Mouse (Mus musculus) kidney, postnatal 36 days (tissue): ENCODE measurements around the gene Men1.

Experiments
- DNase-seq, 2 experiments: peaks; one replicate each; pipeline ENCODE4 v3.0.0; 2021 to 2022; ENCODE audit warnings: mixed read lengths in 2 of 2

Gene Men1

DNA sequence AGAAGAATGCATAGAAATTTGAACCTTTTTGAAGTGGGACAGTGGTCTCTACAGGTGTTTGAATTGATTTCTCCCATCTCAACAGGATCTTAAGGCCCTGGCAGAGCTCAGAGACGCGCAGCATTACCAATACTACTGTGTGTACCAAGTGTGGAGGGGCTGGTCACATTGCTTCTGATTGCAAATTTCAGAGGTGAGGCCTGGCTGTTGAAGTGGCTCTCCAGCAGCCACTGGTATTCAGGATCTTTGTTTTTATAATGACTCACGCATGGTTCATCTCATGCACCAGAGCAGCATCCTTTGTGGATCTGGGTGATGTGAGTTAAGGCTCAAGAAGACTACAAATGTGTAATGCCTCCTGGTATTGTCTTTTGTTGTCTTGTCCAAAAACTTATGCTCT is 37.7 kb downstream of the Men1 start:
- no peak for DNase-seq

DNA sequence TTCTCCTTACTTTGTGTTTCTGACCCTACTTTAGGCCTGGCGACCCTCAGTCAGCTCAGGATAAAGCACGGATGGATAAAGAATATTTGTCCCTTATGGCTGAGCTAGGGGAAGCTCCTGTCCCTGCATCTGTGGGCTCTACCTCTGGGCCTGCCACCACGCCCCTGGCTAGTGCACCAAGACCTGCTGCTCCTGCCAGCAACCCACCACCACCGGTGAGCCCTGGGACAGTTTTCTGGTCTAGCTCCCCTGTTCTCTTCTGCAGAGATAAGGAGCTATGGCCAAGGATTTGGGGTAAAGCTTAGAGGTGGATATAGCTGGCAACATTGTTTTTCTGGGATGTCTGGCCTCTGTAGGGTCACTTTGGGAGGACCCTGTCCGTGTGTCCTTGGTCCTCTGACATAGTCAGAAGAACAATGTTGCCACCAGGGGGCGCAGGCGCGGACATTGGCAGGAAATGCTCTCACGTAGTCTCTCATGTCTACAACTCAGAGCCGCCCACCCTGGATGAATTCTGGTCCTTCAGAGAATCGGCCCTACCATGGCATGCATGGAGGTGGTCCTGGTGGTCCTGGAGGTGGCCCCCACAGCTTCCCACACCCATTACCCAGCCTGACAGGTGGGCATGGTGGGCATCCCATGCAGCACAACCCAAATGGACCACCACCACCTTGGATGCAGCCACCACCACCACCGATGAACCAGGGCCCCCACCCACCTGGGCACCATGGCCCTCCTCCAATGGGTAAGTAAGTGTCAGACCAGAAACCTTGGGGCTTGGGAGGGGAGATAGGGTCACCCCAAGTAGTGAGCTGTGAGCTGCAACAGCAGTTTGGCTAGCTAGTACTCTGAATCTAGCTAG is 39.0 kb downstream of the Men1 start:
- peak; percentile 75 to 95 for DNase-seq

DNA sequence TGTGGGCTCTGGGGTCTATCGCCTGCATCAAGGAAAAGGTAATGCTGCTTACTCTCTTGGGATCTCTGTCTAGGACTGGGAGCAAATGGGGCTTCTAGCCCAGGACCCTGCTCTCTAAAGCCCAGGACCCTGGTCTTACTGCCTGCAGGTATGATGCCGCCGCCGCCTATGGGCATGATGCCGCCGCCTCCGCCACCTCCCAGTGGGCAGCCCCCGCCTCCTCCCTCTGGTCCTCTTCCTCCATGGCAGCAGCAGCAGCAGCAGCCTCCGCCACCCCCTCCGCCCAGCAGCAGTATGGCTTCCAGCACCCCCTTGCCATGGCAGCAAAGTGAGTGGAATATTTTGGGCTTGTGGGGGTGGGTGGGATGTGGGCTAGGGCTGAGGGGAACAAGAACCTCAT is 39.8 kb downstream of the Men1 start:
- no peak for DNase-seq

DNA sequence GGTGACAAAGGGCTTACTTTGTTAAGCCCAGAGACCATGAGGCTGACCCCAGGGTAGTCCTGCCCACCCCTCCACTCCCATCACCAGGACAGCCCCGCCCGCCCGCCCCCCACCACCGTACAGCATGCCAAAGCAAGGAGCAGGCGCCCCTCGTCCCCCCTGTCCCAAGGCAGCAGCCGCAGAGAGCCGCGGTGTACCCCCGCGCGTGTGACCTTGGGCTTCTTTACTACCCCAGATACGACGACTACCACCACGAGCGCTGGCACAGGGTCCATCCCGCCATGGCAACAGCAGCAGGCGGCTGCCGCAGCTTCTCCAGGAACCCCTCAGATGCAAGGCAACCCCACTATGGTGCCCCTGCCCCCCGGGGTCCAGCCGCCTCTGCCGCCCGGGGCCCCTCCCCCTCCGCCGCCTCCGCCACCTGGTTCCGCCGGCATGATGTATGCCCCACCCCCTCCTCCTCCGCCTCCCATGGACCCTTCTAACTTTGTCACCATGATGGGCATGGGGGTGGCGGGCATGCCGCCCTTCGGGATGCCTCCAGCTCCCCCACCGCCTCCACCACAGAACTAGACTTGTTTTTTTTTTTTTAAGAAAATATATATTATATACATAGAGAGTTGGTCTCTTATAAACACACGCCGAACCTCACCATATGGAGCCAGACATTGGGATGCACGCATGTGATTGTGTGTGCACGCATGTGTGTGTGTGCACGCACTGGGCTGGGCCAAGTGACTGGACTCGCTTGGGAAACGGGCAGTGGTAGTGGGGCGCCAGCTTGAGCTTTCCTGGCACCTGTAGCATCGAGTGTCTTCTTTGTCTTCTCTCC is 40.9 kb downstream of the Men1 start:
- no peak for DNase-seq

DNA sequence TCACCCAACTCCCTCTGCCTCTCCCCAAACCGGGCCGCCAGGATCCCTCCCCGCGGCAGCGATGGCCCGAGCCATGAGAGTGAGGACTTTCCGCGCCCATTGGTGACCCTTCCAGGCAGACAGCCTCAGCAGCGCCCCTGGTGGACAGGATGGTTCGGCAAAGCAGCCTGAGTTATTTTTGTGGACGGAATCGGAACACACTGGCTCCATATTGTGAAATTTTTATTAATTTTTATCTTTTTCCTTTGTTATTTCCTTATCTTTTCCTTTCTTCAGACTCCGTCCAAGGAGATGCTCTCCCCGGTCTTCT is 41.4 kb downstream of the Men1 start:
- DNase-seq = peak; percentile 37 to 87

DNA sequence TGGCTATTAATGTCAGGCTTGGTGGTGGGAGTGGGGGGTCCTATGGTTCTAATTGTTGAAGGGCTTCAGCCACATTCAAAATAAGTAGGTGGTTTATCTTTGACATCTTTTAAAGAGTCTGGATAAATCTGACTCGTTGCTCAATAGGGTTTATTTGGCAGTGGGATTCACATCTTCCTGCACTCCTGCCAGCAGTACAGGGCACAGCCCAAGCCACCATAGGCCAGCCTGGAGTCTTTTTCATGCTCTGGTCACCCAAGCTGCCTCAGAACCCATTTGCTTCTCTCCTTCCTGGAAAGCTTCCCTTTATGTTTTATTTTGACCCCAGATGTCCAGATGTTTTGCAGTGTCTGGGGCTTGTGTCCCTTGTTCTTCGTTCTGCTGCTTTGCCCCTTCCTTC is 41.9 kb downstream of the Men1 start:
- DNase-seq = no peak

DNA sequence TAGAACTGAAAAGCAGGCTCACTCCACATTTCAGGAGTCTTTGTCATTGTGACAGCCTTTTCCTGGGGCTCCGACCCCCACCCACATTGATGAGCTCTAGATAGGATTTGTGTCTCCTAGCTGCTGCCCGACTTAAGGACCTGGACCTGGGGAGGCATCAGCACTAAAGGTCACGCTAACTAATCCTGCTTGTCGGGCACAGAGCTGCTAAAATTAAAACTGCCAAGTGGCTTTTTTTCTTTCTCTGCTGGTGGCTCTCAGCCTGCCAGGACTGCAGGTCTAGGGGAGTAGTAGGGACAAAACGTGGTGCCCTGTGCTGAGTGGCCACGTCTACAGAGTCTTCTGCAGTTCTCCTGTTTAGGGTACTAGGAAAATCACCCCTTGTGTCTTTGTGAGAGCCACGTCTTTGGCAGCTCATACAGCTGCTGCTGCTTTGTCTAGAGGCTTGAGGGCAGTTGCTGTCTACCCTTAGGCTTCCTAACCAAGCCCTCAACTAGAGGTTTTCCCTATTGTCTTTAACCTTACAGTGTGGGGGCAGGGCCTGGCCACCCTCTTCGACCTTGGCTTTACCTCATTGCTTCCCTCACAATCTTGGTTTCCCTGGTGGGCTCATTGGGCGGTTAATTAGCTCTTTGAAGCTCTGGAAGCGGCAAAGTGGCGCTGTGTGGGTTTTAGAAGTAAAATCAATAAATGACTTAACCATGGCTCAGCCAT is 42.7 kb downstream of the Men1 start:
- no peak for DNase-seq

DNA sequence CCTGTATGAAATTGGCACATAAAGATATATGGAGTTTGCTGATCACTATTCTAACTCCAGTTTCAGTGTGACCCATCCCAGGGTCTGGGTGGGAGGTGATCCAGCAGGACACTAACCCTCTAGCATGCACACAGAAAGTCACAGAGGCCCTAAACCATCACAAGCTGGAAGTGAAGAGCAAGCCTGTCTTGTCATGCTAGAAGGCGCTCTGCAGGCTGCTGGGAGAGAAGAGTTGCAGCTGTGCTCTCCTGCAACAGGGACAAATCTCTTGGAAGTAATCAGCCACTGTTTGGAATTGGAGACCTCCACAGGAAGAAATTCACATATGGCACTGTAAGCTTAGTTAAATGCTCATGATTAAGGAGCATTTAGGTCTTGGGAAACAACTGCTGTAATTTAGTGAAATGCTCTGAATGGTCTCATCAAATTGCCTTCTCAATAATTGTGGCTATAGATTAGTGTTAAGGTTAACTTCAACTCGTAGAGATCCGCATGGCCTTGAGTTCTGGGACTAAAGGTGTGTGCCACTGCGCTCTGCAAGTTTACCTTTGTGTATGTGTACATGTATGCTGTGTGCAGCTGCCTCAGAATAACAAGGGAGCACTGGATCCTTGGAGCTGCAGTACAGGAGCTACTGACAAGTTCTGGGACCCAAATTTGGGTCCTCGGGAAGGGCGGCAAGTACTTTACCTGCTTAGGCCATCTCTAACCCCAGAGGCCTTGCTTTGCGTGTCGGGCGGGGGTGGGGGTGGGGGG is 45.8 kb downstream of the Men1 start:
- no peak for DNase-seq

DNA sequence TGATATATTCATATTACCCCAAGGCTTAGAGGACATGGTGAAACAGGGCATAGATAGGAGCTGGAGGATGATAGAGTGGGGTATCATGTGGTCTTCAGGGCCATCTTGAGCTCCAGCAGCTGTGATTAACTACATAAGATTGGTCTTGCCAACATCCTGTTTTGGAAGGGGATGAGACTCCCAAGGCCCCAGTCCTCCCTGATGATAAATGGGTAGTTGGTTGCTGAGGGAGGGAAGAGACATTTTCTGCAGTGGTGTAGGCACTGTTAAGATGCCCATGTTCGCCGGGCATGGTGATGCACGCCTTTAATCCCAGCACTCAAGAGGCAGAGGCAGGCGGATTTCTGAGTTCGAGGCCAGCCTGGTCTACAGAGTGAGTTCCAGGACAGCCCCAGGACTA is 46.5 kb downstream of the Men1 start:
- no peak for DNase-seq

DNA sequence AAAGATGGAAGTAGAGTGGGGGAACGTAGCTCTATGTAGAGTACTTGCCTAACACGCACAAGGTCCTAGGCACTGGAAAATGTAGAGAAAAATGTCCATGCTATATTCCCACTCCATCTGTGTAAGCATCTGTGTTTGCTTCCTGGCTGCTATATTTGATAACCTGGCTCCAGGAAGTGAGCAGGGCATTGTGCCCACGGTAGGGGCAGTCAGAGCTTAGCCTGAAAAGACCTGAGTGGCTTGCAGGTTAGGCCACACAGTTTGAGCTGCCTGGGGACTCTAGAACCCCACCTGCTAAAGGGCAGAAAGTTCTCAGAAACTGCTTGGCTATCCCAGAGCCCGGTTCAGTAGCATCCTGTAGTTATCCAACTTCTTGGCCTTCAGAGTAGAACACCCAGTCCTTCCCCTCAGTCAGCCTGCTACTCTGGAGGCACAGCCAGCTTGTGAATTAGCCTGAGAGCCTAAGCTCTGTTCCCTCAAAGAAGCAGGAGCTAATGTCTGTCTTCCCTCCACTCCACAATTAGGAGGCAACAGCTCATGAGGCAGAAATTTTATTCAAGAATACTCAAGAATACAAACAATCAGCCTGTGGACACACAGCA is 47.6 kb downstream of the Men1 start:
- no peak for DNase-seq

DNA sequence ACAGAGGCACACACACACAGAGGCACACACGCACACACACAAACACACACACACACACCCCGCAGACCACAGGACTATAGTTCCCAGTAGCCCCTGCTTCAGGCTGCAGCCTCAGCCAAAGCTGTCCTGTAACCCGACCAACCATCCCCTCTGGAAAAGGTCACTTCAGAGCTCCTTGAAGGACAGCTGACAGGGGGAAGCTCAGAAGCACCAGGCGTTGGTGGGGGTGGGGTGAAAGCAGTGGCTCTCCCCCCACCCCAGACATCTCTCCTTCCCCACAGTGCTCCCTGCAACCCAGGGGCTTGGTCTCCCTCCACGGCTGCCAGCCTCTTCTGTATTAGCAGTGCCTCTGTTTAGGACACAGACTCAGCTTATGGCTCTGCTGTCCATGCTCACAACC is 48.7 kb downstream of the Men1 start:
- no peak for DNase-seq

DNA sequence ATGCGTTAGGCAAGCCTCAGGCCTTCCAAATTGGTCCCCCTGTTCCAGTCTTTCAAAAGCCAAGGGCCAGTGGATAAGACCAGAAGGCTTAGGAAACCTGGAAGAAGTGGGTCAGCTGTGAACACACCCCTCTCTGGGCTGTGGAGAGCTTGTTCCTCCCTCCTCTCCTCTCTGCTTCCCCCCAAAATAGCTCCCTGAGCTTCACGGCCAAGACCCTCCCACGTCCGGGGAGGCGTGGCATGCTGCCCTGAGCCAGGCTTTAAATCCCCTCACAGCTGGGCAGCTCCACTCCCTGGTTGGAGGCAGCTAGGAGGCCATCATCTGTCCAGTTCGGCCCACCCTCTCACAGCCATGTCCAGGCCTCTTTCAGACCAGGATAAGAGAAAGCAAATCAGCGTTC is 49.3 kb downstream of the Men1 start, which contains the start of gene Pygm:
TSS of gene Pygm (plus strand) at position 272 of the 400 bp plus-strand sequence.
- DNase-seq = peak; percentile 70 to 78

DNA sequence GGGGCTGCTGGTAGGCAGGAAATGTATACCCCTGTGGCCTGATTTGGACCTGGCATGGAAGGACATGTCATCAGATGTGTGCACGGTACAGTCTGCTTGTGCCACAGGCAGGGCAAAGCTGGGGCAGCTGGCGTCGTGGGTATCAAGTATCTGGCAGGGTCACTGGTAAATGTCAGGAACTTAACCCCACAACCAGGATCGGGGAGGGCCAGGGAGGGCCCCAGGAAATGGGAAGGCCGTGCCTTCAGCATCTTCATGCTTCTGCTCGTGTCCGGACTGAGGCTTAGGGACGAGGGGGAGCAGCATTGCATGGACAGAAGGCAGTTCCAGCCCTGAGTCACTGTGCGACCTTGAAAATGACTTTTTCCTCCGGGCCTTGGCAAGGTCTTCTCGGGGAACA is 50.2 kb downstream of the Men1 start:
- DNase-seq = no peak

DNA sequence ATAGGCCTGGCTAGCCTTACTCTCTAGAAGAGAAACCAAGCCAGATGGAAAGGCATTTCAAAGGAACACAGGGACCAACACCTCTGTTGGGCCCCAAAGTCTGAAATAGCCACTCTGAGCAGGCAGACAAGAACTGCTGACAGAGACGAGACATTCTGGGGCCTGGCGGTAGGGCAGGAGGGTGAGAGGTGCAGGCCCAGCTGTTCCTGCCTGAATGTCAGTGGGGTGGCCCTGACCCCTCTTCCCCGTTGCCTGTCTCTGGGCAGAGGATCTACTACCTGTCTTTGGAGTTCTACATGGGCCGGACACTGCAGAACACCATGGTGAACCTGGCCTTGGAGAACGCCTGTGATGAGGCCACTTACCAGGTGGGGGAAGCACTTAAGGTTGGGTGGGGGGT is 50.6 kb downstream of the Men1 start:
- no peak for DNase-seq

DNA sequence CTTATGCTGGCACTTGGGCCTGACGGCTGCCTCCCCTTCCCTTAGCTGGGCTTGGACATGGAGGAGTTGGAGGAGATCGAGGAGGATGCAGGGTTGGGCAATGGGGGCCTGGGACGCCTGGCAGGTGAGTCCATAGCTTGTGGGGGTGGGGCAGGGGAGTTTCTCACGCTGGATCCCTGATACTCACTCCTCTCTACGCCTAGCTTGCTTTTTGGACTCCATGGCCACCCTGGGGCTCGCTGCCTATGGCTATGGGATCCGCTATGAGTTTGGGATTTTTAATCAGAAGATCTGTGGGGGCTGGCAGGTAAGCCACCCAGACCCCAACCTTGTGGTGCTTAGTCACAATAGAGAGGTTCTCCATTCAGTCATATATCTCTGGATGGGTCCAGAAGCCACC is 51.0 kb downstream of the Men1 start:
- no peak for DNase-seq

DNA sequence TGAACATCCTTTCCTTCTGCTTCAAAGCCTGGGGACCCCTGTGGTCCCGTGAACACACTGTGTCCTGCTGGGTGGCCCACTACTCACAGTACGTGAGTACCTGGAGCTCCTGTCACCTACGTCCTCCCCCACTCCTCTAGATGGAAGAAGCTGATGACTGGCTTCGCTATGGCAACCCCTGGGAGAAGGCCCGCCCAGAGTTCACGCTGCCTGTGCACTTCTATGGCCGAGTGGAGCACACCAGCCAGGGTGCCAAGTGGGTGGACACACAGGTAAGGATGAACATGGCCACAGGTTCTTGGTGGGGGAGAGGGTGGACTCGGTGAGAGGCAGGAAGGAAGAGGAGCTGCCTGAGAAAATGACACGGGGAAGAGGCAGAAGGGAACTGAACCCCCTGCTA is 51.5 kb downstream of the Men1 start:
- DNase-seq = no peak

DNA sequence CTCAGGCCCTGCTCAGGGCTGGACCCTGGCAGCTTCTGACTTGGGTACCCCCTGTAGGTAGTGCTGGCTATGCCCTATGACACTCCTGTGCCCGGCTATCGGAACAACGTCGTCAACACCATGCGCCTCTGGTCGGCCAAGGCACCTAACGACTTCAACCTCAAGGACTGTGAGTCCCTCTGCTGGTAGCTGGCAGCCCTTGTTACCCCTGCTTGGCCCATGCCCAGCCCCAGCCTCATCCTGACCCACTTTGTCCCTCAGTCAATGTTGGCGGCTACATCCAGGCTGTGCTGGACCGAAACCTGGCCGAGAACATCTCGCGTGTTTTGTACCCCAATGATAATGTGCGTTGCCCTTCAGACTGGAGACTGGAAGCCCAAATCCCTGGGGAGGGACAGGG is 53.2 kb downstream of the Men1 start:
- no peak for DNase-seq

DNA sequence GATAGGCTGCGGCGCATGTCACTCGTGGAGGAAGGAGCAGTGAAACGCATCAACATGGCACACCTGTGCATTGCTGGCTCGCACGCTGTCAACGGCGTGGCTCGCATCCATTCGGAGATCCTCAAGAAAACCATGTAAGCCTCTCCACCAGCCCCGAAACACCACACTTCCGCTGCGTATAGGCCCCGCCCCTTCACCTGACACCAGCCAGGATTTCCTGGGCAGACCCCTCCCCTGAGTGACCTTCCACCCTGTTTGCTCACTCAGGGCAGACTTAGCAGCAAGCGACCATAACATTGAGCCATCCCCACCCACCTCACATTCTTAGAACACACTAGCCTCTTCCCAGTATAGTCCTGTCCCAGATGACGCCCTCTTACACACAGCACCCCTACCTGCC is 55.0 kb downstream of the Men1 start:
- DNase-seq = no peak

DNA sequence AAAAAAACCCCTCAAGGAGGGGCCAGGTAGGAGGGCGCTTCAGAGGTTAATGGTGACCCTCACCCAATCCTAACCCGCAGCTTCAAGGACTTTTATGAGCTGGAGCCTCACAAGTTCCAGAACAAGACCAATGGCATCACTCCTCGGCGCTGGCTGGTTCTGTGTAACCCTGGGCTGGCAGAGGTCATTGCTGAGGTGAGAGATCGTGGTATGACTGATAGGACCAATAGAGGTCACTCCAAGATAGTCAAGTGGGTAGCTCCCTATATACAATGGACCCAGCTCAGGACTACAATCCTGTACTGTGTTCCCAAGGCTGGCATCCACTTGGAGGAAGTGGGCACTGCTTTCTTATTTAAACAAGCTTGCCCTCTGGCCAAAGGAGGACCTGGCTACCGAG is 55.5 kb downstream of the Men1 start:
- no peak for DNase-seq
